Mouse (Mus musculus): Measurements from ENCODE around the gene Tlnrd1.

DNA sequence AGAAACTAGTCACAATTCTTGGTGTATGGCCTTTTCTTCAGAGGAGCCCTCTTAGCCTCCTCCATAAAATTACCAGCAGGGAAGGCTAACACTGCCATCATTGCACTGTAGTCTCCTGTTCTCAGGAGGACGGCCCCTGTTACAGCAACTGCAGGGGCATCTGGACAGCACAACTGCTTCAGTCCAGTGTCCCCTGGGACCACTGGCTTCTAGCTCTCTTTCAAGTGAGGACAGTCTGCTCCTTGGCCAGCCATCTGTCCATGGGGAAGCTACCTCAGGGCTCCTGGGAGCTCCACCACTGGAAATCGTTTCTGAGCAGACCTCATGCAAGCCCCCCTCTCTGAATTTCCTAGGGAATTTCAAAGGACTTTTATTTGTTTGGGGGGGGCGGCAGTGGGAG is 16.4 kb upstream of the Tlnrd1 start:
- no peak for TF ChIP-seq CTCF (IDR thresholded peaks at IDR 0.05; ENCODE audit: low read depth, low read length)
- no peak for TF ChIP-seq GATA1 (IDR thresholded peaks at IDR 0.05; ENCODE audit: borderline replicate concordance, low read length)
- no peak for TF ChIP-seq TAL1 (conservative IDR thresholded peaks at IDR 0.05; ENCODE audit: low read depth, low read length)

All from G1E (cell line).